Mouse (Mus musculus): ENCODE results near the gene Epb41l2. TPM values are rescaled to one million over a fixed set of nuclear protein-coding genes. Genes with fewer than 3 reads are reported as not detected.

The Epb41l2 gene
- polyA plus RNA-seq, 1 experiment from 2014 or later: 90.6 TPM

DNA sequence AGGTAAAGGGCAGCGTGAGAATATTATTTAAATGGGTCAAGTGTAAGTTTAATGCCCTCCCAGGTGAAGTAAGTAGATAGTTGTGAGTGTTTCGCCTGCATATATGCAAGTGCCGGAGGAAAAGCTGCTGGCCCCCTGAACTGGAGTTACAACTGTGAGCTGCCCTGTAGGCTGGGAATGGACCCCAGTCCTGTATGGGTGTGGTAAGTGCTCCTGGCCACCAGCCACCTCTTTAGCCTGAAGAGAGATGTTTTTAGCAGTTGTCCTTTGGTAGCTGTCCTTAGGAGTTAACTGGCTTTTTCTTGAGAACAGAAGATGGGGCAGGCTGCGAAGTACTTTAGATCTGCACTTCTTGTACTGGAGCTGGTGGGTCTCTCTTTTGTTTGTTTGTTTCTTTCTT is 69.7 kb downstream of the Epb41l2 start:
- no peak for ATAC-seq (ENCODE audit: borderline replicate concordance, extremely low read depth, low FRiP score, low TSS enrichment)
- no peaks in the 10 kb centered on the region for H3K27me3 ChIP-seq
- 85% methylated on average over 4 of the region's 4 CpGs for WGBS
- no peak overlapping the region for H3K27ac ChIP-seq
- no peak overlapping the region for H3K4me3 ChIP-seq
- H3K36me3 ChIP-seq: no peaks in the 10 kb centered on the region
- no peak overlapping the region for H3K4me2 ChIP-seq
- no peak overlapping the region for H3K9ac ChIP-seq
- H3K9me3 ChIP-seq: no peaks in the 10 kb centered on the region
- peaks cover 77% of the 10 kb centered on the region for H3K4me1 ChIP-seq

DNA sequence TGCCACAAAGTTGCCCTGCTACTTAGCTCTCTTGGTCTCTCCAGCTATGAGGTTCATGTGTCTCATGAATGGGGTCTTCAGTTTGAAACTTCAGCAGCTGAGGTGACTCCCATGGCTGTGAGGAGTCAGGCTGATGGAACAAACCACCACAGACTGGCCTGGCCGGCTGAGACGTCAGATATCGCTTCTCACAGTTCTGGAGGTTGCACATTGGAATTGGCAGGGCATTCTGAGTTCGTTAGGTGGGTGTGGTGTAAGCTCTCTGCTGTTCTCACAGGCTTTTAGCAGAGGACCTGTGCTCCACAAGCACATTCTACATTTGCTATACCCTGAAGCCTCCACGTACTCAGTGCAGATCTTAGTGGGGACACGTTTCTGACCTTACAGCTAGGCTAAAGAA is 71.3 kb downstream of the Epb41l2 start:
- Histone ChIP-seq H3K4me2 (no peak overlapping the region), H3K4me3 (no peak overlapping the region), H3K9me3 (no peaks in the 10 kb centered on the region), H3K9ac (no peak overlapping the region), H3K36me3 (no peaks in the 10 kb centered on the region), H3K4me1 (peaks cover 85% of the 10 kb centered on the region), H3K27me3 (no peaks in the 10 kb centered on the region), H3K27ac (peak overlapping the region; percentile 25)
- no peak for ATAC-seq (ENCODE audit: borderline replicate concordance, extremely low read depth, low FRiP score, low TSS enrichment)
- WGBS: 28% methylated on average over 6 of the region's 6 CpGs

DNA sequence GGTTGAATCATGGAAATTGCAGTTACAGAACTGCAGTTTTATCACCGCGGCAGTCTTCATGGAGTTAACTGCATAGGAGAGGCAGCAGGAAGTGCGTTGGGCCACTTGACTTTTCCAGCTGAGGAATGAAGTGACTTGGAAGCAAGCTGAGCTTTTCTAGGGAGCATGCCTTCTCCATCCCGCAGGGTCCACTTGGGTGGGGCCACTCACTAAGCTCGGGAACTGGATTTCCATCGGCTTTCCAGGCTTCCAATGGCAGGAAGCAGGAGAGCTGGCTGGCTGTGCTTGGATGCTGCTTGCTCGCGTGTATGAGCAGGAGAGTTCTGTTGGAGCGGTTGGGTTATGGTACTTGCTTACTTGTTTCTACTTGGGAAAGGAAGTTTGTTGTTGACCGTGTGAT is 72.8 kb downstream of the Epb41l2 start:
- peak overlapping the region; percentile 57 for H3K27ac ChIP-seq
- H3K4me1 ChIP-seq: peaks cover 70% of the 10 kb centered on the region
- H3K4me2 ChIP-seq: peak overlapping the region; percentile 47
- 13% methylated on average over 10 of the region's 10 CpGs for WGBS
- no peaks in the 10 kb centered on the region for H3K36me3 ChIP-seq
- ATAC-seq (ENCODE audit: borderline replicate concordance, extremely low read depth, low FRiP score, low TSS enrichment): peak; percentile 59
- H3K4me3 ChIP-seq: peak overlapping the region; percentile 9
- H3K9me3 ChIP-seq: no peaks in the 10 kb centered on the region
- no peaks in the 10 kb centered on the region for H3K27me3 ChIP-seq
- no peak overlapping the region for H3K9ac ChIP-seq

DNA sequence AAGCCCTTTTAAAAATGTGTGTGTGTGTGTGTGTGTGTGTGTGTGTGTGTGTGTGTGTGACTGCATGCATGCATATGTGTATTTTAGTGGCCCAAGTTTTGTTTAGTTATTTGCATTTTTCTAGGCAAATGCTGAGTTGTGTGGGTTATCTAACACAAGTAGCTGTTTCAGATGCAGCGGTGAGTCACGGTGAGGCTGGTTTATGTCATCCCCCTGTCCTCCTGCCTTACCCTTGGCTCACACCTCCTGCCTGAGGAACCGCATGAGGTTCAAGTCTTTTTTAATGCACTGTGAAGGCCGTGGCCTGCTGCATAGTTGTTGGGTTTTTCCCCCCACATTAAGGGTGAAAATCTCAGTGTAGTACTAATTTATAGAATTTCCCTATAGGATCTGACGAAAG is 73.3 kb downstream of the Epb41l2 start:
- no peaks in the 10 kb centered on the region for H3K36me3 ChIP-seq
- no peak overlapping the region for H3K9ac ChIP-seq

DNA sequence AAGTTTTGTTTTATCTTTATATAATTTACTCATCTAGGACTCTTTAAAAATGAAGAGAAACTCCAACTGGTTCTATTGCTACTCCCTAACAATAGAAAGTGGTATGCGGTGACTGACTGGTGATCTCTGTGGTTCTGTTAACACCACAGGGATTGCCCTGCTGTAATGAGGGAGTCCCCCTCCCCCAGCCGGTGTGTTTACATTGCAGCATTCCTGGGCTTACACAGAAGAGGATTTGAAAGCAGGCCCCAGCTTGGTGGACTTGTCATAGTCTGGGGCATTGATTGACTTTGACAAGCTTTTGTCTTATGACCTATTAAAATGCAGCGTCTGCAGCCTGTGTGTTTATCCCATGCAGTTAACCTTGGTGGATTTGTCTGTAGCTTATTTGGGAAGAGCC is 73.9 kb downstream of the Epb41l2 start:
- Histone ChIP-seq H3K4me3 (no peak overlapping the region), H3K4me2 (no peak overlapping the region), H3K4me1 (peaks cover 60% of the 10 kb centered on the region), H3K27ac (peak overlapping the region; percentile 45; the same call in 1 of the 2 replicates), H3K27me3 (no peaks in the 10 kb centered on the region), H3K36me3 (no peaks in the 10 kb centered on the region), H3K9ac (no peak overlapping the region), H3K9me3 (no peaks in the 10 kb centered on the region)
- WGBS: 9% methylated on average over 3 of the region's 3 CpGs
- ATAC-seq (ENCODE audit: borderline replicate concordance, extremely low read depth, low FRiP score, low TSS enrichment): no peak

More for the DNA sequence above, 73.3 kb downstream of the Epb41l2 start:
- H3K27me3 ChIP-seq: no peaks in the 10 kb centered on the region
- peak overlapping the region; percentile 47 for H3K4me2 ChIP-seq
- peaks cover 64% of the 10 kb centered on the region for H3K4me1 ChIP-seq
- no peaks in the 10 kb centered on the region for H3K9me3 ChIP-seq
- ATAC-seq (ENCODE audit: borderline replicate concordance, extremely low read depth, low FRiP score, low TSS enrichment): no peak
- H3K4me3 ChIP-seq: peak overlapping the region; percentile 9
- H3K27ac ChIP-seq: peak overlapping the region; percentile 57
- WGBS: 33% methylated on average over 5 of the region's 5 CpGs

DNA sequence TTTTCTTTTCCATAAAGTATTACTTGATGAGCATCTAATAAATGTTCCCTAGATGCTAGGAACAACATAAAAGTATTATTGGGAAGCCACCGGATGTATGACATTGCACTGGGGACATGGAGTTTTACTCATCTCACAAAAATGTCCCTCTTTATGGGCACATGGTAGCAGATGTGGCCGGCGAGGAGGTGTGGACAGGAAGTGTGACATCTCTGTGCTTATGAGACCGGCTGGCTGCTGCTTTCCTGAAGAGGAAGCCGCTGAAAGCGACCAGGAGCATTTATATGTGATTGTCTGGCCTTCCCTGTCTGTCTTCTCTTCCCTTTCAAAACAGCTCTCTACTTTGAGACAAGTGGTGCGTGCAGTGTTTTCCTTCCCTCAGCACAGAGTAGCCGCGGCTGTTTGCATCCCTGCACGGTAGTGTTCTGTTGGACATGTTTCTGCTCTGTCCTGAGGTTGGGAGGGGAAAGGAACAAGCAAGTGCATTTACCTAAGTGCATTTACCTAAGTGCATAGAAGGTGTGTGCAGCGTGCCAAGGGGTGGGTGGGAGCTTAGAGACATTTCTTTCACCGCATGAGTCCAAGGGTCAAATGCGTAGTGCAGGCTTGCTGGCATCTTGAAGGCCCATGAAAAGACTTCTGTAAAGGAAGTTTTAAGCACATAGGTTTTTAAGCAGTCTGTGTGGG is 74.9 kb downstream of the Epb41l2 start:
- peak overlapping the region; percentile 70 for H3K27ac ChIP-seq
- H3K9me3 ChIP-seq: no peaks in the 10 kb centered on the region
- no peak overlapping the region for H3K9ac ChIP-seq
- H3K36me3 ChIP-seq: no peaks in the 10 kb centered on the region
- H3K27me3 ChIP-seq: no peaks in the 10 kb centered on the region
- H3K4me3 ChIP-seq: no peak overlapping the region
- peaks cover 58% of the 10 kb centered on the region for H3K4me1 ChIP-seq
- no peak overlapping the region for H3K4me2 ChIP-seq
- ATAC-seq (ENCODE audit: borderline replicate concordance, extremely low read depth, low FRiP score, low TSS enrichment): peak; percentile 24; the same call in 1 of the 2 replicates
- 28% methylated on average over 13 of the region's 13 CpGs for WGBS

DNA sequence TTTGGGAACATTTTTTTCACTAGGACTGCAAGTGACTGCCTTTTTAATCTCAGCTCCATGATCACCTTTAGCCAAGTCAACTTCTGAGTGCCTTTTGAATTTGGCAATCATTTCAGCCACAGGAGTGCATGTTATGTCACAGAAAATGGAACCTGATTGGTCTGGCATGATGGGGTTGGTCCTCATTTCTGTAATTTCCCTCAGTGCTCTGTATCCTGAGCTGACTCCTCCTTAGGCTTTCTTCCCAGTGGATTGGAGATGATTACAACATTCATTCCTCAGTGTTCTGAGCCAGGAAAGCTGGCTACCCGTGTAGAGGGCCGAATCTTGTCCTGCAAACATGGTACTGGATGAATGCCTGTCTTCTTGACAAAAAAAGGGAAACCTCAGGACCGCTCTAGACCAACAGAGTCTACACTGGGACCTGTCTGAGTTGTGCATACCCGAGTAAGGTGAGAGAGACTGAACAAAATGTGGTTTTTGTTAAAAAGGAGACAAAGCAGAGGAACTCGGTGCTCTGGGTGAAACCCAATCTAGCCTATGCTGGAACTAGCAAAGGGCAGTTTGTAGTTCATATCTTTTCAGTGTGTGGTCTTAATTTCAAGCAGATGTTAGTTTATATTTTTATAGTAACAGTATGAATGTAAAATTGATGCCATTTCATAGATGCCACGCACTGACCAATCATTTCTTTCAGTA is 77.3 kb downstream of the Epb41l2 start:
- Histone ChIP-seq H3K4me1 (peaks cover 48% of the 10 kb centered on the region), H3K36me3 (peaks cover 4% of the 10 kb centered on the region; the same call in 1 of the 2 replicates), H3K9me3 (no peaks in the 10 kb centered on the region), H3K9ac (no peak overlapping the region), H3K4me2 (no peak overlapping the region), H3K4me3 (no peak overlapping the region), H3K27me3 (no peaks in the 10 kb centered on the region), H3K27ac (no peak overlapping the region)
- no peak for ATAC-seq (ENCODE audit: borderline replicate concordance, extremely low read depth, low FRiP score, low TSS enrichment)
- 82% methylated on average over 6 of the region's 6 CpGs for WGBS

DNA sequence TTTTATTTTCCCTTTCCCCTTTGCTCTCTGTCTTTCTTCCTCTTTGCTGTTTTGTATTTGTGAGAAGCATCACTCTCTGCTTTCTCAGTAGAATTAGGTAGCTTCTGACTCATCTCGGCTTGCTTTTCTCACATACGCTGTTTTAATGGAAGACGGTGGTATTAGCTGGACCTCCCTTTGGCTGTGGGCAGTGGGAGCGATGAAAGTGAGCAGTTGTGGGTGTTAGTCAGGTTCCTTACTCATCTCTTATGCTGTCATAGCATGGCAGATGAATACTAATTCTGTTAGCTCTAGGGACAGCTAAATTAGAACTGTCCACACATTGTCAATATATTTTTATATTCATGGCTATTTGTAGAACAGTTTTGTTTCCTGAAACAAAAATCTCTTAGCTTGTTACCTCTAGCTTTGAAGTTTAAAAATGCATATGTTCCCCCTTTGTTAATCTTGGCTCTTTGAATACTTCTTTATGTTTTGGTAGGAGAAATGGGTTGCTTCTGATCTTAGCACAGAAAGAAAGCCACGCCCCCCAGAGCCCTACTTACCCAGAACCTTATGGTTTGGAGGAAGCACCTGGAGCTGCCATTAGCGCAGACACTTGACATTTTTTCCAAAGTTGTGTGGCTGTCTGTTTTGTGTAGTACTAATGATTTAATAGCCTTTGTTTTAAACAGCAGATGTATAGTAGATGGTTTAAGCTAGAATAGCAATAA is 78.1 kb downstream of the Epb41l2 start:
- no peak overlapping the region for H3K4me2 ChIP-seq

DNA sequence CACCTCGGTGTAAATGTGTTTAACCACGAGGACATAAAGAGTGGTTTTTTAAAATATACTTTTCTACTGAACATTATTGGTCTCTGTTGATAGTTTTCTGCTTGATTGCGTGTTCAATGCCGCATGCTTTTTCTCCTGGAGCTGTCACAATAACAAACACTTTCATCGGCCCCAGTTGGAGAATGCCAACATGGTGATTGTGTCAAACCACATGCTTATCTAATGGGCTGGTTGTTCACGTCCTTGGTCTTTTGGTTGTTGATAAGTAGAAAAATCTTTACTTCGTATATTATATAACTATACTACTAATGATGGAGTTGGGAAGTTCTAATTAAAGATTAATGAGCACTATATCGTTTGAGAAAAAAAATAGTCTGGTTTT is 78.7 kb downstream of the Epb41l2 start:
- no peak overlapping the region for H3K9ac ChIP-seq
- ATAC-seq (ENCODE audit: borderline replicate concordance, extremely low read depth, low FRiP score, low TSS enrichment): no peak
- no peaks in the 10 kb centered on the region for H3K9me3 ChIP-seq
- WGBS: 70% methylated on average over 8 of the region's 8 CpGs
- H3K4me2 ChIP-seq: no peak overlapping the region
- no peak overlapping the region for H3K4me3 ChIP-seq
- no peak overlapping the region for H3K27ac ChIP-seq
- H3K36me3 ChIP-seq: peaks cover 4% of the 10 kb centered on the region; the same call in 1 of the 2 replicates
- H3K4me1 ChIP-seq: peaks cover 34% of the 10 kb centered on the region
- H3K27me3 ChIP-seq: no peaks in the 10 kb centered on the region

More for the DNA sequence above, 78.1 kb downstream of the Epb41l2 start:
- no peaks in the 10 kb centered on the region for H3K9me3 ChIP-seq
- peaks cover 40% of the 10 kb centered on the region for H3K4me1 ChIP-seq
- WGBS: 88% methylated on average over 6 of the region's 6 CpGs
- ATAC-seq (ENCODE audit: borderline replicate concordance, extremely low read depth, low FRiP score, low TSS enrichment): no peak
- H3K9ac ChIP-seq: no peak overlapping the region
- peaks cover 4% of the 10 kb centered on the region; the same call in 1 of the 2 replicates for H3K36me3 ChIP-seq
- H3K4me3 ChIP-seq: no peak overlapping the region
- H3K27me3 ChIP-seq: no peaks in the 10 kb centered on the region
- H3K27ac ChIP-seq: no peak overlapping the region

DNA sequence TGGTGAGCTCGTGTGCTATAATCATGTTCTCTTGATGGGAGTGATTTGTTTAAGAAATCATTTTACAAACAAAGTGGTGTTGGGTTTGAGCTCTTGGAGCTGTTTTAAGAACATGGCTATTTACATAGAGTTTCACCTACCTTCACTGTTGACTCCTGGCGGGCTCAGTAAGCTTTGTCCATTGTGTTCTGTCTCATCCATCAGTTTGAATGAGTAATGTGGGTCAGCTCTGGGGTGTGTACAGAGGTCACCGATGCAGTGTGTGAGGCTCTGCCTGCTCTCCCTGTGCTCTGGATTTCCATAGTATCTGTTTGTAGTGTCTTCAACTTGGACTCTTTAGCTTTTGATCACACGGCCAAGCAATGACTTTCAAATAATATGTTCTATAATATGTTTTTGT is 79.6 kb downstream of the Epb41l2 start:
- ATAC-seq (ENCODE audit: borderline replicate concordance, extremely low read depth, low FRiP score, low TSS enrichment): no peak
- no peak overlapping the region for H3K4me3 ChIP-seq
- WGBS: 46% methylated on average over 4 of the region's 4 CpGs

DNA sequence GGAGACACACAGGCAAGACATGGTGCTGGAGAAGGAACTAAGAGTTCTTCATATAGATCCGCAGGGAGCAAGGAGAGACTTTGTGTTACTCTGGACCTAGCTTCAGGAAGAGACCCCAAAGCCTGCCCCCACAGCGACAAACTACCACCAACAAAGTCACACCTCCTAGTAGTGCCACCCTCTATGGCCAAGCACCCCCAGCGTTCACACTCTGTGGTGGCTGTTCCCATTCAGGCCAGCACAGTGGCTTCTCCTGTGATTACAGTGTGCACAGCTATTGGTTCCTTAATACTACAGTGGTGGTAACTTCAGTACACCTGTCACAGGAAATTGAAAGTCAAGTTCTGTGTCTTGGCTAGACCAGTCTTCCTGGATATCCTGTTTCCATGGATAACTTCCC is 80.3 kb downstream of the Epb41l2 start:
- Histone ChIP-seq H3K27ac (no peak overlapping the region), H3K36me3 (peaks cover 17% of the 10 kb centered on the region; the same call in 1 of the 2 replicates), H3K9ac (no peak overlapping the region), H3K4me2 (no peak overlapping the region), H3K4me3 (no peak overlapping the region), H3K27me3 (no peaks in the 10 kb centered on the region), H3K4me1 (peaks cover 20% of the 10 kb centered on the region), H3K9me3 (no peaks in the 10 kb centered on the region)
- no peak for ATAC-seq (ENCODE audit: borderline replicate concordance, extremely low read depth, low FRiP score, low TSS enrichment)
- 87% methylated on average over 3 of the region's 3 CpGs for WGBS

More for the DNA sequence above, 79.6 kb downstream of the Epb41l2 start:
- Histone ChIP-seq H3K9me3 (no peaks in the 10 kb centered on the region), H3K4me2 (no peak overlapping the region), H3K4me1 (peaks cover 27% of the 10 kb centered on the region), H3K9ac (no peak overlapping the region), H3K27ac (no peak overlapping the region), H3K27me3 (no peaks in the 10 kb centered on the region), H3K36me3 (peaks cover 11% of the 10 kb centered on the region; the same call in 1 of the 2 replicates)

DNA sequence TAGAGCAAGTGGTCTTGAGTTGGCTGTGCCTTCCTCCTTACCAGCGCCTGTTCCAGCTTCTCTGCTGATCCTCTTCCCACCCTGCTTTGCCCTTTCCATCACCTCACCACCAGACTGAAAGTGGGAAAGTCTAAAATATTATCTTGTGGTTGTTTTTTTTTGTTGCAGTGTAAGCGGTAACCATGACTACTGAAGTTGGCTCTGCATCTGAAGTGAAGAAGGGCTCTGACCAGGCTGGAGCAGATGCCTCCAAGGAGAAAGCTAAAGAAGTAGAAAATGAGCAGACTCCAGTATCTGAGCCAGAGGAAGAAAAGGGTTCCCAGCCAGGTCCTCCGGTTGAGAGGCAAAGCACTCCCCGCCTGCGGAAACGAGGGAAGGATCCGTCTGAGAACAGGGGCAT is 81.8 kb downstream of the Epb41l2 start:
- peaks cover 17% of the 10 kb centered on the region; the same call in 1 of the 2 replicates for H3K36me3 ChIP-seq
- H3K9me3 ChIP-seq: no peaks in the 10 kb centered on the region
- H3K27me3 ChIP-seq: no peaks in the 10 kb centered on the region
- H3K4me3 ChIP-seq: no peak overlapping the region
- no peak overlapping the region for H3K27ac ChIP-seq
- H3K9ac ChIP-seq: no peak overlapping the region
- H3K4me1 ChIP-seq: peaks cover 16% of the 10 kb centered on the region
- ATAC-seq (ENCODE audit: borderline replicate concordance, extremely low read depth, low FRiP score, low TSS enrichment): no peak
- WGBS: 78% methylated on average over 7 of the region's 7 CpGs
- H3K4me2 ChIP-seq: no peak overlapping the region
